Mouse (Mus musculus): ENCODE data around the gene Ccdc191. TPM values are rescaled to one million over a fixed set of nuclear protein-coding genes. Genes with fewer than 3 reads are reported as not detected.
A peak's percentile ranks its signal among the peaks of the same experiment; 100 is the strongest.

Ccdc191 gene
- 3.7 and 8.2 TPM in 2 replicates for polyA plus RNA-seq (2012; ENCODE audit: insufficient read depth, insufficient read length, missing spikeins)

DNA sequence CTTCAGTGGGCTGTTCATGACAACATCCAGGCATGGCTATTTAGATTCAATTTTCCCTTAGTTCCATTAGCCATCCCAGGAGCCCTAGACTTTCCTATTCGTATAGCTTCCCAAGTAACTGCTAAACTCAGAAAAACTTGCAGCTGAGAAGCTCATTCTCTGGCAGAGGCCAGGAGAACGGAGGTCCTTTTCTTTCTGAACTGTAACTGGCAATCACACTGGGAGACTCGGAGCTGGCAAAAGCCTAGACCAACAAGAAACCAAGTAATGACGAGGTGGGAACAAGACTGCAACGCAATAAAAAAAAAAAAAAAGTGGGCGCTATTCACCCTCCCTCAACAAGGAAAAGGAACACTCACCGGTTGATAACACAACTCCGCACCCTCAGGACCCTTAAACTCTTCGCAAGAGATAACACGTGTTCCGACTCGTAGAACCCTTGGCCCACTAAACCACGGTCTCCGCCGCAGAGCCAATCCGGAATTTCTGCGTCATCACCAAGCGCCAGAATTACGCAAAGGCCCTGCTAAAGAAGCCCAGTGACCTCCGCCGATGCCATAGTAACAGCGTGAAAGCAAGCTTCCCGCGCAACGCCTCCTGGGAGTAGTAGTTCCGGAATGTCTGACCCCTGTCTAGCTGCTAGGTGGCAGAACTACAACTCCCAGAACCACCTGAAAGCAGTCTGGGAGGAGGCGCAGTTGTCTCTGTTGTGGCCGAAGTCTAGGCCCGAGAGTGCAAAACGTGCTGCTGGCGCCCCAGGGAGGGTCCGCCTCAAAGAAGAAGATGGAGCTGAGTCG, at the start of gene Ccdc191:
Gene Ccdc191, plus strand, starts transcription at position 593 of the 797 bp plus-strand sequence.
- Histone ChIP-seq H3K4me1 (ENCODE audit: control insufficient read depth, insufficient read depth, insufficient read length, low read length) (no peaks in the 10 kb centered on the region), H3K4me3 (ENCODE audit: insufficient read depth, low read depth, low read length) (peak within 1 kb of the TSS; percentile 92), H3K27ac (replicated peaks; ENCODE audit: low read depth, low read length) (peak within 1 kb of the TSS; percentile 78)

DNA sequence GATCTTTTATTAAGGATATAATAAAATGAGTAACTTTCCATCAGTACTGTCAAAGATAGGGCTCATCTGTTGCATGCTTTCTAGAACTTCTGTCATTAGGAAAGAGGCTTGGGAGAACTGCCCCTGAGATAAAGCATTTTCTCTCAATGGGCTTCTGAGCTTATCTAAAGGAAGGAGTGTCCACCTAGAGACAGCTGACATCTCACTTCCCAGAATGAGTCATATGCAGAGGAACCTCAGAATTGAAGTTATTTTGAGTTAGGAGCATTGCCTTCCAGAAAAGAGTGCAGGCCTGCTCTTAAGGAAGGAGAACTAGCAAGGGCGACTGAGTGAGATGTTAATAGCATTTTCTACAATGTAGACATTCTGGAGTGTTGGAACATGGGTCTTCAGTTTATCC, 48.4 kb upstream of the Ccdc191 start:
- Histone ChIP-seq H3K4me1 (ENCODE audit: control insufficient read depth, insufficient read depth, insufficient read length, low read length) (no peaks in the 10 kb centered on the region), H3K4me3 (ENCODE audit: insufficient read depth, low read depth, low read length) (no peak overlapping the region), H3K27ac (replicated peaks; ENCODE audit: low read depth, low read length) (no peak overlapping the region)

DNA sequence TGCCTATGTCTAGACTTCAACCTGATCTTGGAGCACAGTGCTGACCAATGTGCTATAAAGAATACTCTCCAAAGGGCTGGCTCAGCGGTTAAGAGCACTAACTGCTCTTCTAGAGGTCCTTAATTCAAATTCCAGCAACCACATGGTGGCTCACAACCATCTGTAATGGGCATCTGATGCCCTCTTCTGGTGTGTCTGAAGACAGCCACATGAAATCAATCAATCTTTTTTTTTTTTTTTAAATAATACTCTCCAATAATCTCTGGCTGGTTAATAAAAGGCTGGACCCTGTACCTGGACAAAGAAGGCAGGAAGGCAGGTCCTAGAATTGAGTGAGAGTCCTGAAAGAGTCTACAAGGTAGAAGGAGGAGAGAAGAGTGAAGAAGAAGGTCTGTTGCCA, 39.8 kb upstream of the Ccdc191 start:
- Histone ChIP-seq H3K4me1 (ENCODE audit: control insufficient read depth, insufficient read depth, insufficient read length, low read length) (no peaks in the 10 kb centered on the region), H3K27ac (replicated peaks; ENCODE audit: low read depth, low read length) (no peak overlapping the region), H3K4me3 (ENCODE audit: insufficient read depth, low read depth, low read length) (no peak overlapping the region)

DNA sequence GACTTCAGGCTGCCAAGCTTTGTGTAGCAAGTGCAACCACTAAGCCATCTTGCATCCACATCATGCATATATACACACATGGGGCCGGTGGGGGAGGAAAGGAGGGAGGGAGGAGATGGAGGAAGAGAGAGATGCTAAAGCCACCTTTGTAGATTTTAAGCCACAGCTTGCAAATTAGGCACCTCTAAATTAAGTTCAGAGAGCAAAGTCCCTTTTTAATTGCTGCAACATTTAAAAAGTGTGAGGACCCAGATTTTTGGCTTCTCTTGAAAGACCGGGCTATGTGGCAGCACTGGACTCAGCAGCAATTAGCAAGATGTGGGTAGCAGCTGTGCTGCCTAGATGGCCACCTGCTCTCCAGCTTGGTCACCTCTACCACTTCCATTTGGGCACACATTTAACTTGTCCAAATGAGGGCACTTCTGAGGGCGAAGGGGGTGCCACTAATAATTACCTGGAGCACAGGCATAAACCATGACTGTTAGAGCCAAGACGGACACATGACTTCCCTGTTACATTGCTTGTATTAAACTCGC, 30.6 kb upstream of the Ccdc191 start:
- Histone ChIP-seq H3K4me3 (ENCODE audit: insufficient read depth, low read depth, low read length) (no peak overlapping the region), H3K4me1 (ENCODE audit: control insufficient read depth, insufficient read depth, insufficient read length, low read length) (no peaks in the 10 kb centered on the region), H3K27ac (replicated peaks; ENCODE audit: low read depth, low read length) (no peak overlapping the region)

DNA sequence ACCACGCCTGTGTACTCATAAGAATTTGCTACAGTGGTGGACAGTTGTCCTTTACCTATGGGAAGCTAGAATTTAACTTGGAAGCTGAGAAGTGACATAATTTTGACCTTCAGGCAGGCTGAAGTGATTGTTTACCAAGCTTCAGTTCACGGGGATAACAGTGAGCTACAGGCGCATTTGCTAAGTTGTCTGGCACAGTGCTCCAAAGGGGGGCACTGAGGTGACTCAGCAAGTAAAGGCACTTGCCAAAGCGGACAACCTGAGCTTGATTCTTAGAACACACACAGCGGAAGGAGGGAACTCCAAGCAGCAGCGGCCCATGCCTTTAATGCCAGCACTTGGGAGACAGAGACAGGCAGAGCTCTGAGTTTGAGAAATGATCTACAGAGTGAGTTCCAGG, 29.0 kb upstream of the Ccdc191 start:
- Histone ChIP-seq H3K4me3 (ENCODE audit: insufficient read depth, low read depth, low read length) (no peak overlapping the region), H3K4me1 (ENCODE audit: control insufficient read depth, insufficient read depth, insufficient read length, low read length) (no peaks in the 10 kb centered on the region), H3K27ac (replicated peaks; ENCODE audit: low read depth, low read length) (no peak overlapping the region)

DNA sequence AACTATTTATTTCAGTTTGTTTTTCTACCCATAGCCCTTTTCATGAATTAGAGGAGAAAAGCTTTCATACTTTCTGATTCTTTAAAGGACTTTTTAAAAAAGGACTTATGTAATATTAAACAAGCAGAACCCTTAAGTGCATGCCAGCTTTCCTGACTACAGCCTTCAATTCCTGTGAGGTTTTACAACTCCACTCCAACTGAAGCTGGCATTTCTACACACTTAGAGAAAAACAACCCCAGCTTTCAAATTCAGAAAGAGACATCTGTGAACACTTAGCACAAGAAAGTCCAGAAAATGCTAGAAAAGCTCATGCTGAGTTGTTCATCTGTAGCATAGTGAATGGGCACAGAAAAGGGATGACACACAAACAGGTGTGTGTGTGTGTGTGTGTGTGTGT, 19.8 kb upstream of the Ccdc191 start:
- no peak overlapping the region for H3K27ac ChIP-seq (replicated peaks; ENCODE audit: low read depth, low read length)

DNA sequence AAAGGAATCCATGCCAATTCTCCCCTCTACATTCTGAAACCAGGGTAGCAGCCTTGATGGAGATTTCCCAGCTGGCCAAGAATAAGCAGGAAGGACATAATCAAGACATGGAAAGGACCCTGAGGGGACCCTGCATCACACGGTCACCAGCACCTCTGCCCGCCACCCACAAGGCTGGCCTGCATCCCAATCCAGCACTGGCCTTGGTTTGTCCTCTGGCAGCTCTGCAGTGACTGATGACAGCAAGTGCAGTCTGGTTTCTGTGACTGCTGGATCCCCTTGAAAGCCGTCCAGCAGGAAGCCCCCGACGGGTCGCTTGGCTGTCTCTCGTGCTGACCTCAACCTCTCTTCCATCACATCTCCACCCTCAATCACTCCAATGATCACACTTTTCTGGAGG, 18.2 kb upstream of the Ccdc191 start:
- peaks cover 4% of the 10 kb centered on the region; the same call in 1 of the 2 replicates for H3K4me1 ChIP-seq (ENCODE audit: control insufficient read depth, insufficient read depth, insufficient read length, low read length)
- H3K4me3 ChIP-seq (ENCODE audit: insufficient read depth, low read depth, low read length), result no peak overlapping the region
- no peak overlapping the region for H3K27ac ChIP-seq (replicated peaks; ENCODE audit: low read depth, low read length)

More for the DNA sequence above, 19.8 kb upstream of the Ccdc191 start:
- Histone ChIP-seq H3K4me3 (ENCODE audit: insufficient read depth, low read depth, low read length) (no peak overlapping the region), H3K4me1 (ENCODE audit: control insufficient read depth, insufficient read depth, insufficient read length, low read length) (peaks cover 4% of the 10 kb centered on the region; the same call in 1 of the 2 replicates)

DNA sequence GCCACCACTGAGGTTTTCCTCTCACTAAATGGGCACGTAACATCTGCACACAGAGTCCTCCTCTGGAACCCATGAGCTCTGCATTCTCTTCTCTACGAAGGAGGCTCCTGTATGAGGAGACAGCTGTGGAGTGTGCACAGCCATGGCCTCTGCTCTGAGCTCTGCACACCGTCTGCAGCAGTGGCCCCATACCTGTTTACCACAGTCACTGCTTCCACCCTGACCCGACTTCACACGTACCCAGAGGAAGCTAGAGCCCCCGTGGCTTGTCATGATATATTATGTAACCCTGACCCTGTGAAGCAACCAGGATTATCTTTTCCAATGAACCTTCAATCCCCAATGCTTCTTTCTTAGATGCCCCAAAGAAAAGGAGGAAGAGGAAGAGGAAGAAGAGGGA, 9.8 kb upstream of the Ccdc191 start:
- Histone ChIP-seq H3K4me3 (ENCODE audit: insufficient read depth, low read depth, low read length) (no peak overlapping the region), H3K27ac (replicated peaks; ENCODE audit: low read depth, low read length) (no peak overlapping the region), H3K4me1 (ENCODE audit: control insufficient read depth, insufficient read depth, insufficient read length, low read length) (no peaks in the 10 kb centered on the region)

DNA sequence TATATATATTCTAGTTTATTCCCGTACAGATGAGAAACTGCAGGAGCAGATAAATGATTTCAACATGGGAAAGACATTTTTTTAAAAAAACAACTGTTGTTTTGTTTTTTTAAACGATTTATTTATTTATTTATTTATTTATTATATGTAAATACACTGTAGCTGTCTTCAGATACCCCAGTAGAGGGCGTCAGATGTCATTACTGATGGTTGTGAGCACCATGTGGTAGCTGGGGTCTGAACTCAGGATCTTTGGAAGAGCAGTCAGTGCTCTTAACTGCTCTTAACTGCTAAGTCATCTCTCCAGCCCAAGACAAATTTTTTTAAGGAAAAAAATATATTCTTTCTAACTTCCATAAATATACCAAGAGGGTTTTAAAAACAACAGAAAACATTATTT, 8.0 kb upstream of the Ccdc191 start:
- no peak overlapping the region for H3K27ac ChIP-seq (replicated peaks; ENCODE audit: low read depth, low read length)
- no peaks in the 10 kb centered on the region for H3K4me1 ChIP-seq (ENCODE audit: control insufficient read depth, insufficient read depth, insufficient read length, low read length)
- no peak overlapping the region for H3K4me3 ChIP-seq (ENCODE audit: insufficient read depth, low read depth, low read length)

DNA sequence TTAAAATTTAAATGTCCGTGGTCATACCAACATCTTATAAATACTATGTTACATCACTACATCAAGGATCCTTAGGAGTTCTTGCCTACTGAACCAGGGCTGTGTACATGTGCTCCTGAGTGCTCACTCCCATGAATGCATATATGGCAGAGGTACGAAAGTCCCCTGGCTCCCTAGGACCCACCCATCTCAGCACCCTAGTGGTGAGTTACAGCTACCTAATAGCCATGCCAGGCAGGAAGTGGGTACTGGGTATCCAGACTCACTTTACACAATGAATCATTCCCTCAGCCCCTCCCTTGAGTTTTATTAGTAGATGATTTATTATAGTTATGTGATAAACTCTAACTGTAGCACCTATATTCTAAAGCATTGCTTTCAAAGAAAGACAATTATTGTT, 7.3 kb upstream of the Ccdc191 start:
- no peak overlapping the region for H3K4me3 ChIP-seq (ENCODE audit: insufficient read depth, low read depth, low read length)
- no peak overlapping the region for H3K27ac ChIP-seq (replicated peaks; ENCODE audit: low read depth, low read length)
- no peaks in the 10 kb centered on the region for H3K4me1 ChIP-seq (ENCODE audit: control insufficient read depth, insufficient read depth, insufficient read length, low read length)

DNA sequence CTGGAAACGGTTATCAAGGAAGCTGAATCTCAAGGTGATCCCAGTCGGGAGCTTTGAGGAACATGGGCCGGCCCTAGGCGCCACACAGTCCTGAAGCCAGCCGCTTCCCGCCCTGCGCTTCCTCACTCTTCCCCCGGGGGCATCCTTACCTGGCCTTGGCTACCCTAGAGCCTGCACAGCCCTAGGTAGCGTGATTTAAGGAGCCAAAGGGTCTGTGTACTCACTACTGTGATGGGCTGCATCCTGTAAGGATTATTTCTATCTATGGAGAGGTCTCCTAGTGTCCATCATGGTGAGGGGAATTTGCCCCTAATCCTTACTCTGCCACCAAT, 371 bp downstream of the Ccdc191 start:
- Histone ChIP-seq H3K27ac (replicated peaks; ENCODE audit: low read depth, low read length) (peak overlapping the region; percentile 78), H3K4me3 (ENCODE audit: insufficient read depth, low read depth, low read length) (peak overlapping the region; percentile 92), H3K4me1 (ENCODE audit: control insufficient read depth, insufficient read depth, insufficient read length, low read length) (no peaks in the 10 kb centered on the region)

DNA sequence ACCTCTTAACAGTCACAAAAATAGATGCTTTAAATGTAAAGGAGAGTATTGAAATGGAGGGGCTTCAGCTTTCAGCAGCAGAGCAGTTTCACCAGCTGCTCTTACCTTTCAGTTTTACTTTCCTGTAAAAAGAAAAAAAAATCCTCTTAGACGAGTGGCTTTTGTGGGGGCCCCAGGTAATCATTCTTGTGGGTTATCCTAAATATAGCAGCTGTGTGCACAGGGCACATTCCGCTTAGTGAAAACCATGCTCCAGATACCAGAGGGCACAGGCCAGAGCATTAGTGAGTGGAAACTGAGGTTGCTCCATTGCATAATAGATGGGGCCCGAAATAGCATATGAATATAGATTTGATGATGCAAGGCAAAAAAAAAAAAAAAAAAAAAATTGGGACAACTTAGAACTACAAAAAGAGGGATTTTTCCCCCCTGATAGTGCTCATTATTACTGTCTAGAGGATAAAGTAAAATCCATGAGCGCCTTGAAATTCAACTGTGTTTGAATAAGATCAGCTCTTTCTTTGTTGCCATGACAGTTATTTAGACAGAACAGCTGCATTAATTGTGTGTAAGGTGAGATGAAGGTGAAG, 1.2 kb downstream of the Ccdc191 start:
- Histone ChIP-seq H3K27ac (replicated peaks; ENCODE audit: low read depth, low read length) (no peak overlapping the region), H3K4me3 (ENCODE audit: insufficient read depth, low read depth, low read length) (no peak overlapping the region), H3K4me1 (ENCODE audit: control insufficient read depth, insufficient read depth, insufficient read length, low read length) (no peaks in the 10 kb centered on the region)

DNA sequence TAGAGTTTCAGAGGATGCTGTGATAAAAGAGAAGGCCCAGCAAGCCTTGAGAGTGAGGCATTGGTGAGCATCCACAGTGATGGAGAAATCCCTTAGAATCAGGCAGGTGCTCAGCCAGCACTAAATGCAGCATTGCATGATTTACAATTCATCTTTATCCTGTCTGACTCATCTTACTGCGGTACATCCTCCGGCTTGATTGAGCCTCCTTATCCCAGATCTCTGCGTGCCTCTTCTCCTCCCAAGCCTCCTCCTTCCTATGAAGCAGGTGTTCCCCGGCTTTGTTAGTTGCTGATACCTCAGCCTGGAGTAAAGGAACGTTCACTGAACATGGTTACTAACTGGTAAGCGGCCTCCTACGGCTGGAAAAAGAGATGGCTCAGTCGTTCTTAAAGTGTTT, 4.9 kb downstream of the Ccdc191 start:
- H3K4me3 ChIP-seq (ENCODE audit: insufficient read depth, low read depth, low read length), result no peak overlapping the region

DNA sequence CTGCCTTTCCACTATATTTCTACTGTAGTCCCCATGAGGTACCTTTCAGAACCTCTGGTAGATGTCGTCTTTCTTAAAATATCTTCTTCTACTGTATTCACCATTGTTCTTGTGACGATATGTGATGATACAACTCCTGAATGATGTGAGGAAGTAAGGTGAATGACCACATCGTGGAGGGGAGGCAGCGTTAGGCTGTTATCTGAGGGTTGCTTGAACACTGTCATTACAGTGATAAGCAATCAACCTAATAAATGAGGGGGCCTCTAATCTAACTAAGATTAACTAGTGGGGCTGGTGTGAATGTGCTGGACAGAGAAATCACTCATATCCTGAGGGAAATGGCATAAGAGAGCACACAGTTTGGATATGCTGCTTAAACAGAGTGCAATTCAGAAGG, 10.5 kb downstream of the Ccdc191 start:
- Histone ChIP-seq H3K27ac (replicated peaks; ENCODE audit: low read depth, low read length) (no peak overlapping the region), H3K4me3 (ENCODE audit: insufficient read depth, low read depth, low read length) (no peak overlapping the region), H3K4me1 (ENCODE audit: control insufficient read depth, insufficient read depth, insufficient read length, low read length) (no peaks in the 10 kb centered on the region)

More for the DNA sequence above, 4.9 kb downstream of the Ccdc191 start:
- no peak overlapping the region for H3K27ac ChIP-seq (replicated peaks; ENCODE audit: low read depth, low read length)
- no peaks in the 10 kb centered on the region for H3K4me1 ChIP-seq (ENCODE audit: control insufficient read depth, insufficient read depth, insufficient read length, low read length)

DNA sequence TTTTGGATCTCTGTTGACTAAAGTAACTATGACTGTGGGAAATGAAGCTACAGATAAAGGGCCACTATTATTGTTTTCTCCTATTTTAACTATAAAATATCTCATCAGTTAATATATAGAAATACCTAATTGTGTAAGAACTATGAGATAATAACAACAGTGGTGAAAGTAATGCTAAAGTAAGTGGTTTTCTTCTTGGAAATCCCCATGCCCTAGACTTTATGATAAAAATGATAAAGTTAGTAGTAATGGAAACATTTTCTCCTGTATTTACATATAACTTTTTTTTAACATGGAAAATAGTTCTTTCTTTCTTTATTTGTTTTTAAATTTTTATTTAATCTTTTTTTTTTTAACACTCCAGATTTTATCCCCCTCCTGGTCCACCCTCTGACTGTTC, 11.0 kb downstream of the Ccdc191 start:
- Histone ChIP-seq H3K4me1 (ENCODE audit: control insufficient read depth, insufficient read depth, insufficient read length, low read length) (no peaks in the 10 kb centered on the region), H3K4me3 (ENCODE audit: insufficient read depth, low read depth, low read length) (no peak overlapping the region), H3K27ac (replicated peaks; ENCODE audit: low read depth, low read length) (no peak overlapping the region)

DNA sequence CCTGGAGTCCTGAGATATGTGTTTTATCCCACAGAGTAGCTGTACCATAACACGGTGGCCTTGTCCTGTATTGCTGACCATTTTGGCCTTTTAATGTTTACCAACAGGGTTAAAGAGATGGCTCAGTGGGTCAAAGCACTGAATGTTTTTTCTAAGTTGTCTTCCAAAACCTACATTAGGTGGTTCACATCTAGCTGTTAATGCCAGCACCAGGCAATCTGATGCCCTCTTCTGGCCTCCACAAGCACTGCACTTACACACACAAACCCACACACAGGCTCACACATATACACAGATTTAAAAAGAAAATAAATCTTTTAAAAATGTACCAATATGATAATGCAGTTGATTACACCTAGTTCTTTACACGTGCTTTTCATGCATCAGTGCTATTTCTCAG, 19.3 kb downstream of the Ccdc191 start:
- Histone ChIP-seq H3K4me1 (ENCODE audit: control insufficient read depth, insufficient read depth, insufficient read length, low read length) (no peaks in the 10 kb centered on the region), H3K27ac (replicated peaks; ENCODE audit: low read depth, low read length) (no peak overlapping the region), H3K4me3 (ENCODE audit: insufficient read depth, low read depth, low read length) (no peak overlapping the region)
